Mouse (Mus musculus) embryonic facial prominence, embryonic 15.5 days (tissue): ENCODE results near the gene Opn4. TPM values are rescaled to one million over a fixed set of nuclear protein-coding genes. Genes with fewer than 3 reads are reported as not detected.

Source experiments
- ATAC-seq: fragments of 200-750 bp; cut with Nextera tagmentation; 2 replicates; pipeline ENCODE4 v1.8.0; 2017; ENCODE audit warnings: low read depth, moderate TSS enrichment; ENCODE audit not compliant: insufficient number of reproducible peaks, low FRiP score, low TSS enrichment
- H3K27ac ChIP-seq: fragments of 300-500 bp; sonication (generic); replicated peaks from 2 replicates; pipeline ENCODE4 v1.5.1; 2015; ENCODE audit warnings: mild to moderate bottlenecking, inconsistent platforms
- H3K27me3 ChIP-seq: fragments of 300-500 bp; sonication (generic); 2 replicates; pipeline ENCODE4 v1.6.1; 2015; ENCODE audit warnings: inconsistent platforms
- H3K36me3 ChIP-seq: fragments of 300-500 bp; sonication (generic); 2 replicates; pipeline ENCODE4 v1.6.1; 2015; ENCODE audit warnings: mild to moderate bottlenecking, inconsistent platforms
- H3K4me1 ChIP-seq: fragments of 300-500 bp; sonication (generic); 2 replicates; pipeline ENCODE4 v1.6.1; 2015; ENCODE audit warnings: inconsistent platforms
- H3K4me2 ChIP-seq: fragments of 300-500 bp; sonication (generic); replicated peaks from 2 replicates; pipeline ENCODE4 v1.6.1; 2015; ENCODE audit warnings: mild to moderate bottlenecking, inconsistent platforms
- H3K4me3 ChIP-seq: fragments of 300-500 bp; sonication (generic); replicated peaks from 2 replicates; pipeline ENCODE4 v1.5.1; 2015; ENCODE audit warnings: mild to moderate bottlenecking, inconsistent platforms
- H3K9ac ChIP-seq: fragments of 300-500 bp; sonication (generic); 2 replicates; pipeline ENCODE4 v1.6.1; 2015; ENCODE audit warnings: inconsistent platforms
- H3K9me3 ChIP-seq: fragments of 300-500 bp; sonication (generic); replicated peaks from 2 replicates; pipeline ENCODE4 v1.6.1; 2016; ENCODE audit warnings: inconsistent platforms
- WGBS: fragments of 180-500 bp; shearing (Covaris S2); methylation state at CpG from one replicate; pipeline ENCODE4 v1.1.7; 2015; 5-methylcytosine and 5-hydroxymethylcytosine counted together
- polyA plus RNA-seq: library from polyadenylated mRNA; unstranded; fragments of >200 nt; fragmentation: Nextera tagmentation; extraction: Ambion mirVana; gene quantifications from 2 replicates; pipeline ENCODE4 v1.2.1, GENCODE M21; 2015

Opn4 gene
- 0.45 and 0.46 TPM in 2 replicates for polyA plus RNA-seq

DNA sequence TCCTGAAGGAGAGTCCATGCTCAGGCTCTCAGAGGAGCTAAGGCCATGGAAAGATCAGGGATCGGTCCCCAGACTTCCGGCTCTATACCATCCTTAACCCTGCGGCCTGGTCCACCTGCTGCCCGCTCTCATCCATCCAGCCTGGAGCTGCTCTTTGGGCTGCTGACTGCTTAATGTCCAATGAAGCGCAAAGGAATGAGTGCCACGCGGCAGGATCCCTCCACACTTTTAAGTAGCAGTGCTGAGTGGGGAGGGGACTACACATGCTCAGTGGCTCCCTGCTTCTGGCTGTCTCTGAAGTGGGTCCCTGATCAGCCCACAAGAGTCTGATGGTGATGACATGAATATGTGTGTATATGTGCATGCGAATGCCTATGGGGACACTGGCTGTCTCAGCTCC, at the start of gene Opn4:
TSS of gene Opn4 (minus strand) at position 202 of the 400 bp plus-strand sequence.
- Histone ChIP-seq H3K9ac (no peak within 1 kb of the TSS), H3K4me1 (no peaks in the 10 kb centered on the region), H3K36me3 (no peaks in the 10 kb centered on the region), H3K27ac (no peak within 1 kb of the TSS), H3K27me3 (no peaks in the 10 kb centered on the region), H3K4me3 (no peak within 1 kb of the TSS), H3K9me3 (no peaks in the 10 kb centered on the region), H3K4me2 (no peak within 1 kb of the TSS)
- ATAC-seq, result no peak
- 85% methylated on average over 8 of the region's 8 CpGs for WGBS

DNA sequence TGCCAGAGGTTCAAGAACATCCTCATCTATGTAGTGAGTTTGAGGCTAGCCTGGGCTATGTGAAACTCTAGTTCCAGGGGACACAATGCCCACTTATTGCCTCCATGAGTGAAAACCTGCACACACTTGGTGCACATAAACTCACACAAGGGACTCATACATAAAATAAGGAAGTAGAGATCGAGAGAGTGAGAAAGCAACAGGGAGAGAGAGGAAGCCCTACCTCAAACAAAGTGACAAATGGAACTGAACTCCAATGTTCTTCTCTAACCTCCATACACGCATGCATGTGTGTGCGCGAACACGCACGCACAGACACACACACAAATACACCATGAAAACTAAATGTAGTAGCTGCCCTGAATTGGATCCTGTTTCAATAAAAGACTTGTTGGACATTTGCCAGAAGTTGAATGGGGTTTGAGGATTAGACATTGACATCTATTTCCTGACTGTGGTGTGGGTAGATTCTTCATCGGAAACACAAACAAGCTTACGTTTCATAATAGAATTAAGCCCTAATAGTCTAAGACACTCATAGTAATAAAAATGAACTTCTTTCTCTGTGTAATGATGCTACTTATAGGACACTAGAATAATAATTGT, 48.0 kb upstream of the Opn4 start:
- no peaks in the 10 kb centered on the region for H3K4me1 ChIP-seq
- no peaks in the 10 kb centered on the region for H3K27me3 ChIP-seq
- no peak overlapping the region for H3K4me2 ChIP-seq
- no peaks in the 10 kb centered on the region for H3K36me3 ChIP-seq
- H3K4me3 ChIP-seq, result no peak overlapping the region
- no peak for ATAC-seq
- no peak overlapping the region for H3K27ac ChIP-seq
- H3K9ac ChIP-seq, result no peak overlapping the region
- H3K9me3 ChIP-seq, result no peaks in the 10 kb centered on the region
- WGBS, result 68% methylated on average over 8 of the region's 8 CpGs

DNA sequence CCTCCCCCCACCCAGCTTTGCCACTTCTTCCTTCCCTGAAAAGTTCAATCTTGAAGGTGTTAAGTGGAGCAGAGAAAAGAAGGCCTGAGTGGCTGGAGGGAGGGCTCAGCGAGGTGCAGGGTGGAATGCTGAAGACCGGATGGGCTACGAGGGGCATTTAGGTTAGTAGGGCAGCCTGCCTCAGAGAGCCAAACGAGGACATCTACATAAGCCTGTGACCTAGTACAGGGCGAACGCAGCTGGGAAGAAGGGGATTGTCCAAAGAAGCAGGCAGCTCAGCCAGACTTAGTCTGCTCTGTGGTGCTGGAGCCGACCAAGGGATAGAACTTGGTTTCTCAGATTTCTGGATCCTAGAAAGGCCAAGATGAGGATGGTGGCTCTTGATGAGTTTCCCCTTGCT, 44.2 kb upstream of the Opn4 start:
- Histone ChIP-seq H3K9ac (no peak overlapping the region), H3K4me1 (no peaks in the 10 kb centered on the region), H3K4me2 (no peak overlapping the region), H3K4me3 (no peak overlapping the region), H3K36me3 (no peaks in the 10 kb centered on the region), H3K9me3 (no peaks in the 10 kb centered on the region), H3K27ac (no peak overlapping the region), H3K27me3 (no peaks in the 10 kb centered on the region)
- WGBS, result 79% methylated on average over 7 of the region's 7 CpGs
- ATAC-seq, result no peak

DNA sequence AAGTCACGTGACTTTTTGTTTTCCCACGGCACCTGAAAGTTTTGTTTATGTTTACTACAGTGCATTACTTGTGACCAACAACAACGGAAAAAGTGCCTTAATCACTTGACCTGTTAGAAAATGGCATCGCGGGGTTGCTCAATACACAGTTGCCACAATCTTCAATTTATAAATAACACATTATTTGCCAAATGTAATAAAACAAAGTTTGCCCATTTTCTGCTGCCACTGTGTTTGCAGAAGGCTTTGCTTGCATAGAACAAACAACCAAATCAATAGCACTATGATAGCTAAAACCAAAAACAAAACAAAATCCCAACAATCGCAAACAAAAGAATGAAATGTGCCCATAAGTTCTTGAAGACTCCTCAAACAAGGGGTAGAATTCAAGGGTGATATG, 35.8 kb upstream of the Opn4 start:
- no peak for ATAC-seq
- H3K4me3 ChIP-seq, result no peak overlapping the region
- no peaks in the 10 kb centered on the region for H3K4me1 ChIP-seq
- 85% methylated on average over 6 of the region's 6 CpGs for WGBS
- no peak overlapping the region for H3K9ac ChIP-seq
- H3K36me3 ChIP-seq, result no peaks in the 10 kb centered on the region
- no peak overlapping the region for H3K27ac ChIP-seq
- no peaks in the 10 kb centered on the region for H3K27me3 ChIP-seq
- no peaks in the 10 kb centered on the region for H3K9me3 ChIP-seq
- H3K4me2 ChIP-seq, result no peak overlapping the region

DNA sequence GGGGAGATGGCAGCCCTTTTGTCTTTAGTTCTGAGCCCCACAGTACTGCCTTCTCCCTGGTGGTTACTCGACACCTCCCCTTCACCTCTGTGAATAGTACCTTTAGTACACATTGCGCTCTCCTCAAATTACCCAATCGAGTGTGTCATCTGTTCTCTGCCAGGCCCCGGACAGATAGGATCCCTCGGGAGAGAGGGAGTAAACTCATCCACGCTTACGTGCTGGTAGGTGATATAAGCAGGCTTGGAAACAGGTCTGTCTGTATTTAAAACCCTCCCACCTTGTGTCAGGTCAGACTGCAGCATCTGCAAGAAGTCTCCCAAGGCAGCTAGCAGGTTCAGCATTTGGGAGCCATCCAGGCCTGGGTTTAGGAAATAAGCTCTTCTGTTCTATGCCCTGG, 35.2 kb upstream of the Opn4 start:
- 21% methylated on average over 7 of the region's 7 CpGs for WGBS
- H3K27ac ChIP-seq, result no peak overlapping the region
- H3K4me2 ChIP-seq, result no peak overlapping the region
- H3K27me3 ChIP-seq, result no peaks in the 10 kb centered on the region
- H3K36me3 ChIP-seq, result no peaks in the 10 kb centered on the region
- peak; percentile 76 for ATAC-seq
- no peaks in the 10 kb centered on the region for H3K4me1 ChIP-seq
- no peaks in the 10 kb centered on the region for H3K9me3 ChIP-seq
- H3K9ac ChIP-seq, result no peak overlapping the region
- H3K4me3 ChIP-seq, result no peak overlapping the region

DNA sequence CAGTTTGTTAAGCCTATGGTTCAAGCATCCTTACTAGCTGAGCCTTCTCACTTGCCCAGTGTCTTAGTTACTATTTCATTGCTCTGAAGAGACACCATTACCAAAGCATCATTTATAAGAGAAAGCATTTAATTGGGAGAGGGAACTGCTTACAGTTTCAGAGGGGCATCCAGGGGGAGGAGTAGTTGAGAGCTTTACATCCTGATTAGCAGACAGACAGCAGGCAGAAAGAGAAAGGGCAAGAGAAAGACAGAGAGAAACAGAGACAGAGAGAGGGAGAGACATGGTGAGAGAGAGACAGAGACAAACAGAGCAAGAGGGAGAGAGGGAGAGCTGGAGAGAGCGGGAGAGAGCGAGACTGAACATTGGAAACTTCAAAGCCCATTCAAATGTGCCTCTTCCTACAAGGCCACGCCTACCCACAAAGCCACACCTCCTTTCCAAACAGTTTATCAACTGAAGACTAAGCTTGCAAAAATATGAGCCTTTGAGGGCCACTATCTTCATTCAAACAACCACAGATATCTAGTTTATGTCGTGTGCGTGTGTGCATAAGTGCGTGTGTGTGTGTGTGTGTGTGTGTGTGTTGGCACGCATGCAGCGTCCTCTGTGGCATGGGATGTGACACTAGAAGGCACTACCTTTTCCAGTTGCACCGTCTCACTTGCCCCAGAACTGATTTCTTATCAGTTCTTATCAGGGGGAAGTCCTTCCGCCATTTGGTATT, 32.9 kb upstream of the Opn4 start:
- H3K4me2 ChIP-seq, result no peak overlapping the region
- H3K9me3 ChIP-seq, result no peaks in the 10 kb centered on the region
- ATAC-seq, result no peak
- H3K27ac ChIP-seq, result no peak overlapping the region
- no peak overlapping the region for H3K4me3 ChIP-seq
- H3K4me1 ChIP-seq, result no peaks in the 10 kb centered on the region
- no peaks in the 10 kb centered on the region for H3K36me3 ChIP-seq
- H3K27me3 ChIP-seq, result no peaks in the 10 kb centered on the region
- WGBS, result 65% methylated on average over 10 of the region's 10 CpGs
- H3K9ac ChIP-seq, result no peak overlapping the region

DNA sequence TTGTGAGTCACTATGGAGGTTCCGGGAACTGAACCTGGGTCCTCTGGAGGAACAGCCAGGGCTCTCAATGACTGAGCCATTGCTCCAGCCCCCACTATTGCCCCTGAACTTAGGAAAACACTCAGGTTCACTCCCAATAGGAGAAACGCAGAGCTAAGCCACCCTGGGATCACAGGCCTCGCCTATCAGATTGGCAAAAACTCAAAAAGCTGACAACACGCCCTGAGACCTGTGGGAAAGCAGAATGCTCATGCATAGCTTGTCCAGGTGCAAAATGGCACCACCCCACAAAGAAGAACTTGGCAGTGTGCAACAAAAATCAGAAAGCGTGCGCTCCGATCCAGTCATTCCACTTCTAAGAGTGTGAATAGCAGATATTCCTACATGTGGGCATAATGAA, 26.9 kb upstream of the Opn4 start:
- no peak for ATAC-seq
- 68% methylated on average over 7 of the region's 7 CpGs for WGBS
- H3K4me3 ChIP-seq, result no peak overlapping the region
- H3K27me3 ChIP-seq, result no peaks in the 10 kb centered on the region
- H3K4me2 ChIP-seq, result no peak overlapping the region
- H3K9ac ChIP-seq, result no peak overlapping the region
- no peak overlapping the region for H3K27ac ChIP-seq
- H3K4me1 ChIP-seq, result no peaks in the 10 kb centered on the region
- no peaks in the 10 kb centered on the region for H3K9me3 ChIP-seq
- no peaks in the 10 kb centered on the region for H3K36me3 ChIP-seq

DNA sequence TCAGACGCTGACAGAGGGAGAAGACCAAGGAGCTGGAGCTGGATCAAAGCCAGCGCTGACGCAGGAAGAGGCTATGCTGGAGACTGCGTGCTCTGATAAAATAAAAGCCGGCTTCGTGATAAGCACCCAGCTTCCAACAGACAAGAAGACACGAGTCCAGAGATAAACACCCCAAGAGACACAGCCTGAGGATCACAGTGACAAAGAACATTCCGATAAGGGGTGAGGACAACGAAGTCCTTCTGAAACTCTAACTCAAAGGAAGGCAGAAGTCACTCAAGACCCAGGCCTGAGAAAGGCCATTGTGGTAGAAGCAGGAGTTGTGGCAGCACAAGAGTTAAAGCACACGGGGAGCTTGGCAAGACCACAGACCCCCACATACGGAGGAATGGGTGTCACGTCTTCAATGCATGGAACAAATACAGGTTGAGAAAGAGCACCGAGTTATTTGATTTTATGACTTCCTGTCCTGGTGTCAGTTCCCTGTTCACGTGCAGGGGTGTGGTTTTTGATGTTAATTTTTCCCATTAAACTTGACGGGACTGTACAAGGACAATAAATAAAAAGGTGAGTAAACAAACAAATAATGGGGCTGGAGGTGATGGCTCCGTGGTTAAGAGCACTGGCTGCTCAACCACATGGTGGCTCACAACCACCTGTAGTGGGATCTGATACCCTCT, 23.7 kb upstream of the Opn4 start:
- no peaks in the 10 kb centered on the region for H3K36me3 ChIP-seq
- no peak for ATAC-seq
- no peaks in the 10 kb centered on the region for H3K27me3 ChIP-seq
- H3K27ac ChIP-seq, result no peak overlapping the region
- 76% methylated on average over 16 of the region's 16 CpGs for WGBS
- no peak overlapping the region for H3K4me3 ChIP-seq
- no peak overlapping the region for H3K4me2 ChIP-seq
- no peaks in the 10 kb centered on the region for H3K4me1 ChIP-seq
- no peak overlapping the region for H3K9ac ChIP-seq
- H3K9me3 ChIP-seq, result no peaks in the 10 kb centered on the region

DNA sequence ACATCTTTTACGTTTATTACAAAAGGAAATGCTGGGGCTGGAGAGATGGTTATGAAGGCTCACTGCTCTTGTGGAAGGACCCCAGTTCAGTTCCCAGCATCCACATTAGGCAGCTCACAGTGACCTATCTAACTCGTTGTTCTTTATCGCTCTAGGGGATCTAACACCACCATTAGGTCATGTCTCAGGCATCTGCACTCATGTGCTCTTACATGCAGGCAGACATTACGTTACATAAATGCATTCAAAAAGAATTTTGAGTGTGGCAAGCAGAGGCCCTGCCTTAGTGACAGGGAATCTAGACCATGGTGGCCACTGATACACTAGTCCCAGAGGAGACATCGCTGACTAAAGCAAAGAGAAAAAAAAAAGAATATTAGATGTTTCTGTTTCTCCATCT, 23.1 kb upstream of the Opn4 start:
- Histone ChIP-seq H3K9ac (no peak overlapping the region), H3K36me3 (no peaks in the 10 kb centered on the region), H3K27ac (no peak overlapping the region), H3K4me3 (no peak overlapping the region), H3K9me3 (no peaks in the 10 kb centered on the region), H3K27me3 (no peaks in the 10 kb centered on the region), H3K4me1 (no peaks in the 10 kb centered on the region), H3K4me2 (no peak overlapping the region)
- 77% methylated on average over 5 of the region's 5 CpGs for WGBS
- no peak for ATAC-seq

DNA sequence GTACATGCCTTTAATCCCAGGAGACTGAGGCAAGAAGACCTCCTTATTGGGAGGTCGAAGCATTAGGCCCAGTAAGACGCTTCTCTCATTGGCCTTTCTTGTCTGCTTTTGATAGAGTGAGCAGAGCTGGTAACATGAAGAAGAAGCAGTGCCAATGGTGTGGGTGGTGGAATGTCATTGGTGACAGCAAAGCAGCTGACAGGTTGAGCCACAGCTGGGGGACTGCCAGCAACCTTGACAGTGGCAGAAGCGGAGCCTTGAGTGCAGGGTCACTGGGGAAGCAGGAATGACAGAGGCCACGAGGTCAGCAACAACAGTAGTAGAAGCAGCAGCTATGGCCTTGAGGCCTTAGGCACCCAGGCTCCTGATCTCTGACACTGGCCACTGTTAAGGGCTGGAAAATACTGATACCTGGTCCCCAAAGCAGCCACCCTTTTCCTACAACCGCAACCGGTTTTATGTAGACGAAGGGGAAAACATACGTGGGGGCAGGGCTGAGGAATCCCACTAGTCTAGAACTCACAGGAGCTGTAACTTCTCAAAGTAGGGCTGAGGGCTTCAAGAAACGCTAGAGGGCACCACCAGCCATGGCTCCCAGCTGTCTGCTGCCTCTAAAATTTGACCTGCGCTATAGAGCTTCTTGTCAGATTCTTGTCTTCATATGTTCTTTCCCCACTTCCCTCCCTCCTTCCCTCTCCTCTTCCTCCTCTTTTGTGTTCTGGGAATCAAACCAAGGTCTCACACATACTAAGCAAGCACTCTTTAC, 20.9 kb upstream of the Opn4 start:
- 32% methylated on average over 10 of the region's 10 CpGs for WGBS
- no peak for ATAC-seq
- H3K4me2 ChIP-seq, result no peak overlapping the region

DNA sequence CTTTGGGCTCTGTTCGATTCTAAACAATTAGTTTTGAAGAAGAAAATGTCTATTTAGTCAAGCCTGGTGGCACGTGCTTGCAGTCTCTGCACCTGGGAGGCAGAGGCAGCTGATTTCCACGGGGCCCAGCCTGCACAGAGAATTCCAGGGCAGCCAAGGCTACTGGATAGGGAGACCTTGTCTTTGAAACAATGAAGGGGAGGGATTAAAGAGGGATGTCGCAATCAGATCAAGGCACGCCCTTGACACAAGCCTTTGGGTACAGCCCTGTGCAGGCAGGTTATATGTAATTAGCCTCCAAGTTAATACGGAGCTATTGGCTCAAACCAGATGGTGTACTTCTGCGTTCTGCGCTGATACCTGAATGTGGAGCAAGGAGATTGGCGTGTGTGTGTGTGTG, 18.9 kb upstream of the Opn4 start:
- no peak overlapping the region for H3K4me2 ChIP-seq
- 0 out of 2 replicates have a peak overlapping the region, but pooled peaks have one; percentile 28 for H3K27ac ChIP-seq
- peaks cover 8% of the 10 kb centered on the region; the same call in 1 of the 2 replicates for H3K4me1 ChIP-seq
- no peak overlapping the region for H3K9ac ChIP-seq
- peak; percentile 52; the same call in 1 of the 2 replicates for ATAC-seq
- H3K36me3 ChIP-seq, result no peaks in the 10 kb centered on the region
- H3K9me3 ChIP-seq, result no peaks in the 10 kb centered on the region
- WGBS, result 16% methylated on average over 9 of the region's 9 CpGs
- peaks cover 14% of the 10 kb centered on the region for H3K27me3 ChIP-seq
- no peak overlapping the region for H3K4me3 ChIP-seq

More for the DNA sequence above, 20.9 kb upstream of the Opn4 start:
- H3K4me1 ChIP-seq, result no peaks in the 10 kb centered on the region
- H3K9me3 ChIP-seq, result no peaks in the 10 kb centered on the region
- no peak overlapping the region for H3K4me3 ChIP-seq
- H3K27ac ChIP-seq, result no peak overlapping the region
- H3K36me3 ChIP-seq, result no peaks in the 10 kb centered on the region
- no peak overlapping the region for H3K9ac ChIP-seq
- H3K27me3 ChIP-seq, result peaks cover under 1% of the 10 kb centered on the region; the same call in 1 of the 2 replicates
